Mouse (Mus musculus): ENCODE measurements around the gene Syngr2.

Syngr2 gene

GRCm38 (mm10) chr11:117855975-117856374, 46.5 kb downstream of the Syngr2 start:
- CTCF ChIA-PET: no interaction called here

- CTCF ChIA-PET: no interaction called here
Observed at GRCm38 (mm10) chr11:117857462-117857861, 48.0 kb downstream of the Syngr2 start.

- CTCF ChIA-PET: no interaction called here
Observed at GRCm38 (mm10) chr11:117858392-117858791, 48.9 kb downstream of the Syngr2 start.

GRCm38 (mm10) chr11:117860601-117861000, 51.1 kb downstream of the Syngr2 start, which contains the start of gene Tmem235:
TSS of gene Tmem235 (plus strand) at chr11:117860752.
- CTCF ChIA-PET: interaction anchor here (0.6 kb wide), 1 partner anchor 9 kb away, joined by 3 read pairs; no protein-coding TSS in a partner anchor

- CTCF ChIA-PET: no interaction called here
Observed at GRCm38 (mm10) chr11:117863174-117863856, 53.8 kb downstream of the Syngr2 start.
